Mouse (Mus musculus) heart, embryonic 14.5 days (tissue): ENCODE results near the gene Zfp462. TPM values are rescaled to one million over a fixed set of nuclear protein-coding genes. Genes with fewer than 3 reads are reported as not detected.

Experiments used
- ATAC-seq: fragments of 200-750 bp; cut with Nextera tagmentation; 2 replicates; pipeline ENCODE4 v1.8.0; 2017; ENCODE audit warnings: low read depth, moderate TSS enrichment; ENCODE audit not compliant: insufficient number of reproducible peaks, insufficient read depth, low FRiP score
- H3K27ac ChIP-seq, 2 experiments: fragments of 200-500 bp in 1 of 2; fragments of 300-500 bp in 1 of 2; sonication (generic) in 1 of 2; replicated peaks in 1 of 2; 2 replicates each; pipeline ENCODE4 v1.5.1; 2012 to 2014; ENCODE audit warnings: low read depth in 2 of 2, low read length in 2 of 2, control low read depth in 1 of 2, mild to moderate bottlenecking in 1 of 2, mixed read lengths in 1 of 2; ENCODE audit not compliant: control insufficient read depth in 1 of 2, insufficient read depth in 1 of 2
- H3K27me3 ChIP-seq: fragments of 300-500 bp; sonication (generic); 2 replicates; pipeline ENCODE4 v1.6.1; 2014; ENCODE audit warnings: mild to moderate bottlenecking, low read length, control low read depth; ENCODE audit not compliant: control insufficient read depth, insufficient read depth
- H3K36me3 ChIP-seq: fragments of 300-500 bp; sonication (generic); 2 replicates; pipeline ENCODE4 v1.6.1; 2014; ENCODE audit warnings: mild to moderate bottlenecking, control low read depth, low read length, mixed read lengths; ENCODE audit not compliant: control insufficient read depth, insufficient read depth
- H3K4me1 ChIP-seq, 2 experiments: fragments of 200-500 bp in 1 of 2; fragments of 300-500 bp in 1 of 2; sonication (generic) in 1 of 2; 2 replicates each; pipeline ENCODE4 v1.6.1; 2012 to 2014; ENCODE audit warnings: low read length in 2 of 2, control low read depth in 1 of 2, mixed read lengths in 1 of 2; ENCODE audit not compliant: control insufficient read depth in 2 of 2, insufficient read depth in 2 of 2
- H3K4me2 ChIP-seq: fragments of 300-500 bp; sonication (generic); 2 replicates; pipeline ENCODE4 v1.6.1; 2014; ENCODE audit warnings: mild to moderate bottlenecking, low read length
- H3K4me3 ChIP-seq, 2 experiments: fragments of 200-500 bp in 1 of 2; fragments of 300-500 bp in 1 of 2; sonication (generic) in 1 of 2; 2 replicates each; pipeline ENCODE4 v1.5.1; 2012 to 2014; ENCODE audit warnings: low read length in 2 of 2, mild to moderate bottlenecking in 2 of 2, control low read depth in 1 of 2, low read depth in 1 of 2, moderate library complexity in 1 of 2; ENCODE audit not compliant: control insufficient read depth in 1 of 2, insufficient read depth in 1 of 2
- H3K9ac ChIP-seq: fragments of 300-500 bp; sonication (generic); 2 replicates; pipeline ENCODE4 v1.6.1; 2014; ENCODE audit warnings: mild to moderate bottlenecking, low read length
- H3K9me3 ChIP-seq: fragments of 300-500 bp; sonication (generic); 2 replicates; pipeline ENCODE4 v1.6.1; 2016; ENCODE audit warnings: low read length, control low read depth; ENCODE audit not compliant: control insufficient read depth
- WGBS: fragments of 180-500 bp; shearing (Covaris S2); extraction: QIAGEN DNeasy Blood & Tissue Kit; methylation state at CpG from one replicate; pipeline ENCODE4 v1.1.7; 2014; 5-methylcytosine and 5-hydroxymethylcytosine counted together
- polyA plus RNA-seq: library from polyadenylated mRNA; unstranded; fragments of >200 nt; fragmentation: Nextera tagmentation; extraction: Ambion mirVana; gene quantifications from 2 replicates; pipeline ENCODE4 v1.2.1, GENCODE M21; 2014

Zfp462 gene
- polyA plus RNA-seq, 1 experiment from 2014 or later: 3.7 TPM

DNA sequence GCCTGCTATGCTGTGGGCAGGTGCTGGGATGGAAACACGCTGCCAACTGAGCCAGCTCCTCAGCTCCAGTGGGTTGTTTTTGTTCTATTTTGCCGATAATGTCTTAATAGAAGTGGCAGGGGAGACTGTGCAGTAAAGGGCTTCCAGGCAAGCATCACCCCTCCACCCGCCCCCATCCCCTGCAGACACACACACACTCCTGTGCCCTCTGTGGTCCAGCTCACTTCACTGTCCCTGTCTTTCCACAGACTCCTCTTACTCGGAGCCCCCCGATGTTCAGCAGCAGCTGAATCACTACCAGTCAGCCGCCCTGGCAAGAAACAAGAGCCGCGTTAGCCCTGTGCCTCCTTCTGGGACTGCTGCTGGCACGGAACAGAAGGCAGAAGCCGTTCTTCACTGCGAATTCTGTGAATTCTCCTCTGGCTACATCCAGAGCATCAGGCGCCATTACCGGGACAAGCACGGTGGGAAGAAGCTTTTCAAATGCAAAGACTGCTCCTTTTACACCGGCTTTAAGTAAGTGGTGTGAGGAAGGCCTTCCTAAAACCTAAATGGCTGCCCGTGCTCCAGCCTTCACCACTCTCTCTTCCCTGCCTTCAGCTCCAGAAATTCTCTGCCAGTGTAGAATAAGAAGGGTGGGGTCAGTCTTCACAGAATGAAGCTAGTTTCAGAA lies 105.2 kb downstream of the Zfp462 start:
- Histone ChIP-seq H3K9ac (no peak overlapping the region), H3K36me3 (peaks cover 49% of the 10 kb centered on the region), H3K4me2 (no peak overlapping the region), H3K4me1 (no peaks in the 10 kb centered on the region), H3K27me3 (no peaks in the 10 kb centered on the region), H3K4me3 (no peak overlapping the region), H3K9me3 (no peaks in the 10 kb centered on the region), H3K27ac (no peak overlapping the region)
- 78% methylated on average over 16 of the region's 16 CpGs for WGBS
- no peak for ATAC-seq

DNA sequence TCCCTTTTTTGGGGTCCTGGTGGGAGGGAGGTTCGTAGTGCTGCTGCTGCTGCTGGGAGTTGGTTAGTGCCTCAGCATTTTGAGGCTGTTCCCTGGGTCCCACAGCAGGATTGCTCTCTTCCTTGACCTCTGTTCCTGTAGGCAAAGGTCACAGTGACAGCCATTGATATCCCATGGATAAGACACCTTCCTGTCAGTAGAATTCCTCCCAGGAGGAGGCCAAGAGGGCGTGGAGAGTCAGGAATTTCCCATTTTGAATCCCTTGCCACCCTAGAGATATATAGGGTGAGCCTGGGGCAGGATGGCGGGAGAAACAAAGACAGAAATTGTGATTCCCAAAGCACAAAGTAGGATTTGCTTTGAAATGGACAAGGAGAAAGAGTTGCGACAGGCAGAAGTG lies 106.5 kb downstream of the Zfp462 start:
- Histone ChIP-seq H3K27me3 (no peaks in the 10 kb centered on the region), H3K9me3 (no peaks in the 10 kb centered on the region), H3K36me3 (peaks cover 57% of the 10 kb centered on the region), H3K4me3 (no peak overlapping the region), H3K4me1 (no peaks in the 10 kb centered on the region; a peak in 1 of 4 replicates), H3K4me2 (no peak overlapping the region), H3K9ac (no peak overlapping the region), H3K27ac (no peak overlapping the region)
- no peak for ATAC-seq
- 87% methylated on average over 4 of the region's 4 CpGs for WGBS

- no peaks in the 10 kb centered on the region; a peak in 1 of 4 replicates for H3K4me1 ChIP-seq
- H3K9ac ChIP-seq: no peak overlapping the region
- no peak overlapping the region for H3K27ac ChIP-seq
- 88% methylated on average over 10 of the region's 10 CpGs for WGBS
- no peaks in the 10 kb centered on the region for H3K27me3 ChIP-seq
- no peak overlapping the region for H3K4me3 ChIP-seq
- no peak for ATAC-seq
- peaks cover 65% of the 10 kb centered on the region for H3K36me3 ChIP-seq
- no peak overlapping the region for H3K4me2 ChIP-seq
- no peaks in the 10 kb centered on the region for H3K9me3 ChIP-seq
Observed at GRCm38 (mm10) chr4:55052686-55053085, 107.8 kb downstream of the Zfp462 start.

- Histone ChIP-seq H3K4me3 (no peak overlapping the region), H3K4me2 (no peak overlapping the region), H3K9ac (no peak overlapping the region), H3K36me3 (peaks cover 52% of the 10 kb centered on the region), H3K4me1 (no peaks in the 10 kb centered on the region; a peak in 1 of 4 replicates), H3K27me3 (no peaks in the 10 kb centered on the region), H3K27ac (no peak overlapping the region), H3K9me3 (no peaks in the 10 kb centered on the region)
- WGBS: 84% methylated on average over 10 of the region's 10 CpGs
- ATAC-seq: no peak
Observed at GRCm38 (mm10) chr4:55057666-55058455, 113.0 kb downstream of the Zfp462 start.

- 83% methylated on average over 5 of the region's 5 CpGs for WGBS
- no peaks in the 10 kb centered on the region for H3K27me3 ChIP-seq
- H3K9ac ChIP-seq: no peak overlapping the region
- H3K27ac ChIP-seq: no peak overlapping the region
- no peaks in the 10 kb centered on the region; a peak in 1 of 4 replicates for H3K4me1 ChIP-seq
- H3K4me2 ChIP-seq: no peak overlapping the region
- no peak for ATAC-seq
- H3K4me3 ChIP-seq: no peak overlapping the region
- H3K9me3 ChIP-seq: no peaks in the 10 kb centered on the region
- H3K36me3 ChIP-seq: peaks cover 51% of the 10 kb centered on the region
Observed at GRCm38 (mm10) chr4:55058901-55059300, 114.1 kb downstream of the Zfp462 start.

DNA sequence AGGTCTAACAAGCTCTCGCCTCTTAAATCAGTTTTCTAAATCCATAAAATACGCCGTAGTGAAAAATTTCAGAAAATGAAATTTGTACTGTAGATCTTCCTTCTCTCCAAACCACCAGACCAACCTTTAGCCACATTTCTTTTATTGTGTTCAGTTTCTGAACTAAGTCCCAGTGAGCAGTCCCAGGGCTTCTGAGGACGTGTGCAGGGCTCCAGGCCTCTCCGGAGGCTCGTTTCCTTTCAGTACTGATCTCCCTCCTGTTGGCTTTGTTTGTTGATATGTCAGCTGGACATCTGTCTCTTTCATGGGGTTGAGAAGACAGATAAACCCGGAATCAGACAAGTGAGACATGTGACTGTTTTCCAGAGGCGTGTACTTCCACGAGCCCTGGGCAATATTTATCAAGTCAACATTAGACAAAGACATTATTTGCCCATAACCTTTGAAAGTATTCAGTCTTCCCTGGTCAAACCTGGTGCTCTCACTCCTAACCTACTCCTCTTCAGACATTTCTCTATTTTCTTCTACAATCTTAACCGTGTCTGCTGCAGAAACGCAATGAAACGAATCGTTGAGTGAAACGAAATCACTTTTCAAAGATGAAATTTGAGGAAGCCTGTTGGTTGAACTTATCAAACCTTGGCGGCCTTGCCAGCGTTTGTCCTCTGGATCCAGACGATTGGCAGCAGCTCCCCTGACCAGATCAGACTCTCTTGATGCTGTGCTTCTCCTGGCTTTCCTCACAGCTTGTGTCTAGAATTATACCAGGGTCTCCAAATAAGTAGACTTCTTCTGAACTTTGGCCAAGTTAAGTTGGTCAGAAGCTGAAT lies 121.7 kb downstream of the Zfp462 start:
- no peaks in the 10 kb centered on the region for H3K27me3 ChIP-seq
- ATAC-seq: no peak
- 65% methylated on average over 17 of the region's 17 CpGs for WGBS
- no peak overlapping the region for H3K4me3 ChIP-seq
- no peaks in the 10 kb centered on the region for H3K4me1 ChIP-seq
- H3K9me3 ChIP-seq: no peaks in the 10 kb centered on the region; the same call in 1 of the 2 replicates
- peaks cover 34% of the 10 kb centered on the region; the same call in 1 of the 2 replicates for H3K36me3 ChIP-seq
- no peak overlapping the region for H3K27ac ChIP-seq
- no peak overlapping the region for H3K9ac ChIP-seq
- no peak overlapping the region for H3K4me2 ChIP-seq

DNA sequence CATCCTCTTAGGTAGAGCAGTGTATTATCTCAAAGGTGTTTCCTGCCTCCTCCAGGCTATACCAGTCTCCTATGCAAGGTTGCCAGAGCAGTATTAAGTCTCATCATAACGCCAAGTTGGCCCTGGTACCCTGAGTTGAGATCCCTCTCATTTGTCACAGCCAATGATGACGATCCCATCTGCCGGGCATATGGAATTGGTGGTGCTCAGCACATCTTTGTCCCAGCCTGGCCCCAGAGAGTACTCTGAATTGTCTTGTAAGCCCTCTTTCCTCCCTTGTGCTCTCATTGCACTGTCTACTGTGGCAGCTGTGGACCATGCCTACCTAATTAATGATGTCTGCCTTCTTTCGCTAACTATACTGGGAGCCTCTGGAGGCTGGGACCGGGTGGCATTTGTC lies 126.7 kb downstream of the Zfp462 start:
- no peak overlapping the region for H3K9ac ChIP-seq
- H3K27me3 ChIP-seq: no peaks in the 10 kb centered on the region
- H3K4me3 ChIP-seq: no peak overlapping the region
- no peak overlapping the region for H3K4me2 ChIP-seq
- H3K36me3 ChIP-seq: peaks cover 35% of the 10 kb centered on the region
- ATAC-seq: no peak
- H3K4me1 ChIP-seq: no peaks in the 10 kb centered on the region
- no peak overlapping the region for H3K27ac ChIP-seq
- WGBS: 94% methylated on average over 5 of the region's 5 CpGs
- no peaks in the 10 kb centered on the region for H3K9me3 ChIP-seq
